Mouse (Mus musculus): ENCODE results near the gene Crlf1.

Crlf1 gene

GRCm38 (mm10) chr8:70527111-70527511 lies 34.2 kb downstream of the Crlf1 start:
- DNase-seq = no peak

- DNase-seq = peak; percentile 97 to 99
These were observed 34.7 kb downstream of the Crlf1 start, which contains the start of the genes Fkbp8 and Kxd1 for GRCm38 (mm10) chr8:70527512-70528181. Fkbp8 (plus strand) TSS chr8:70527724. Kxd1 (minus strand) TSS chr8:70527956.

- DNase-seq = no peak
These were observed 35.3 kb downstream of the Crlf1 start for GRCm38 (mm10) chr8:70528182-70528797.

GRCm38 (mm10) chr8:70529299-70529698 lies 36.3 kb downstream of the Crlf1 start:
- DNase-seq = no peak

- DNase-seq = no peak
These were observed 36.8 kb downstream of the Crlf1 start for GRCm38 (mm10) chr8:70529741-70530161.

- no peak for DNase-seq
These were observed 37.4 kb downstream of the Crlf1 start for GRCm38 (mm10) chr8:70530314-70530713.

- DNase-seq = no peak
These were observed 41.3 kb downstream of the Crlf1 start for GRCm38 (mm10) chr8:70534281-70534680.

GRCm38 (mm10) chr8:70535221-70535620 lies 42.3 kb downstream of the Crlf1 start:
- DNase-seq = no peak

- DNase-seq = no peak
These were observed 42.7 kb downstream of the Crlf1 start for GRCm38 (mm10) chr8:70535701-70536100.

- peak; percentile 66 to 75 for DNase-seq
These were observed 45.1 kb downstream of the Crlf1 start for GRCm38 (mm10) chr8:70538024-70538579.

- peak; percentile 99 to 100 for DNase-seq
These were observed 45.7 kb downstream of the Crlf1 start for GRCm38 (mm10) chr8:70538633-70539076.

GRCm38 (mm10) chr8:70539077-70539813 lies 46.3 kb downstream of the Crlf1 start, which contains the start of gene Ell:
Ell (plus strand) TSS chr8:70539457.
- DNase-seq = peak; percentile 100

GRCm38 (mm10) chr8:70540013-70540506 lies 47.1 kb downstream of the Crlf1 start:
- peak in 1 of 2 experiments; percentile 24 for DNase-seq

GRCm38 (mm10) chr8:70540507-70541071 lies 47.6 kb downstream of the Crlf1 start:
- peak in 1 of 2 experiments; percentile 52 for DNase-seq

- no peak for DNase-seq
These were observed 48.1 kb downstream of the Crlf1 start for GRCm38 (mm10) chr8:70541081-70541480.

GRCm38 (mm10) chr8:70544200-70544687 lies 51.3 kb downstream of the Crlf1 start:
- DNase-seq = peak in 1 of 2 experiments; percentile 48

GRCm38 (mm10) chr8:70546412-70546811 lies 53.5 kb downstream of the Crlf1 start:
- no peak for DNase-seq

GRCm38 (mm10) chr8:70547762-70548161 lies 54.8 kb downstream of the Crlf1 start:
- no peak for DNase-seq

GRCm38 (mm10) chr8:70549412-70550184 lies 56.6 kb downstream of the Crlf1 start:
- no peak for DNase-seq

GRCm38 (mm10) chr8:70551558-70552161 lies 58.7 kb downstream of the Crlf1 start:
- DNase-seq = no peak

GRCm38 (mm10) chr8:70552836-70553235 lies 59.9 kb downstream of the Crlf1 start:
- no peak for DNase-seq
